Mouse (Mus musculus) thymus, adult 2 months (tissue): ENCODE measurements at regions not wholly inside any gene's neighbourhood (a gene's known extent, or its start where the extent isn't known, plus 50 kb on each side); places are given as distances from the start of the nearest gene placed in this dataset.

ENCODE experiments used
- CTCF ChIP-seq: fragments of 200-500 bp; IDR thresholded peaks from 2 replicates; pipeline ENCODE4 v1.5.1; 2012; ENCODE audit warnings: mild to moderate bottlenecking, control low read depth, low read length, moderate library complexity, borderline replicate concordance; ENCODE audit not compliant: control insufficient read depth, poor library complexity, insufficient read depth; ENCODE audit errors: extremely low read depth
- POLR2A ChIP-seq: fragments of 200-500 bp; IDR thresholded peaks from 2 replicates; pipeline ENCODE4 v1.6.1; 2012; ENCODE audit warnings: mild to moderate bottlenecking, low read length, control low read depth, moderate library complexity; ENCODE audit not compliant: control insufficient read depth, poor library complexity, insufficient read depth; ENCODE audit errors: extremely low read depth

DNA sequence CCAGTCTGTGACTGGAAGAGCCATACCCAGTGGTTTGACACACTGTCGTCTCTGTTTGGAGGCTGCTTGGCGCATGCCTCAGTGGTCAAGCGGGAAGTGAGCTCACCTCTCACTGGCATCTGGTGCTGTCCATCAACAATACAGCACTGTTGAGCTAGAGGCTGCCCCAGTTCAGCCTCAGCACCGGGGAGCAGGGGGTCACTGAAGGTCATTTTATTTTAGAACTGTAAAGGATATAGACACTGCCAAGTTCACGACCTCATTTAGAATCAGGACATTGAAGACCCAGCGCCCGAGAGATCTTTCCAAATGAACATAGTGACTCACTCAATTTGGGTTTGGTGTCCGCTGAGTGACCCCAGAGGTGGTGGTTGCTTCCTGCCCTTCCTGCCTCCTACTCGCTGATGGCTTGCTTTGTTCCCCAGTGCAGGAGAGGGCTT, 265.1 kb downstream of the Ajap1 start:
- TF ChIP-seq CTCF (no peak), POLR2A (no peak)
